Mouse (Mus musculus): Measurements from ENCODE around the gene Garnl3. TPM values are rescaled to one million over a fixed set of nuclear protein-coding genes. Genes with fewer than 3 reads are reported as not detected.

Garnl3 gene
- total RNA-seq (2012; rRNA removed) (0.08 and 0.25 TPM in 2 replicates), total RNA-seq (2014; rRNA removed) (0.49 TPM in 1 of 2 replicates, not detected in the other), polyA plus RNA-seq (2012; ENCODE audit: insufficient read length, low read depth) (0.16 and 0.19 TPM in 2 replicates)

DNA sequence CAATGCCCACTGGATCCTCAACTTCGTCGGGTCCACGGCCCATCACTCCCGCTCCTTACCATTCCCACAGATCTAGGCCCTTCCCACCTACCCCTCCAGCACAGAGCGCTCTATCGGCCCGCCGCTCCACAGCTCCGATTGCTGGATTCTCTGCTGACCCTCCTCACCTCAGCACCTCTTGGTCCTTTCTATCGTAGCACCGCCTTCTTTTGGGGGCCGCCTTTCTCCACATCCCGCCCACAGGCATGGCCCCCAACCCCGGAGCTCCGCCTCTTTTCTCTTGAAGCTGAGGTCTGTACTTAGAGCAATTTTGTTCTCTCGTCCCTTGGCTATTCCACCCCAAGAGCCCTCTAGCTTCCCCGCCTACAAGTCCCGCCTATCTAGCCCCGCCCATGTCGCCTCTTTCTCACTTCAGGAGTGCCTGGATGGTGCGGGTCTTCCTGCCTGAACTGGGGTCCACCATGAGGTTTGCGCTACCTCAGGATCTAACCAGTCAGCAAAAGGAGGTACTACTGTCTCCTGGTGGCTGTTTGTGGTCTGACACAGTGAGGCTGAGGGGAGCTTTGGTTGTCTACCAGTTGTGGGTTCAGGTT, at the start of gene Garnl3:
Gene Garnl3, minus strand, starts transcription at position 155 of the 593 bp plus-strand sequence.
- H3K9me3 ChIP-seq (replicated peaks; ENCODE audit: low read length): no peaks in the 10 kb centered on the region
- in situ Hi-C loops (cut with MboI; ENCODE audit: low pct_ligation_motif_present, low pct_unique_long_range_greater_than_20kb, low sequenced_read_pairs): no loop called here
- H3K4me3 ChIP-seq (replicated peaks in 1 of 3; ENCODE audit: low read depth in 2 of 3, low read length in 2 of 3, poor library complexity in 1 of 3): peak within 1 kb of the TSS; percentile 45 to 71 (median 57)
- H3K4me1 ChIP-seq (ENCODE audit: control insufficient read depth in 1 of 2, insufficient read depth in 2 of 2): peaks cover 3 to 19% of the 10 kb centered on the region in 2 experiments; a peak in 3 of 4 replicates
- H3K36me3 ChIP-seq (replicated peaks in 1 of 2; ENCODE audit: control insufficient read depth in 1 of 2, insufficient read depth in 1 of 2, low read length in 1 of 2): no peaks in the 10 kb centered on the region
- peak within 1 kb of the TSS; percentile 76 for H3K4me2 ChIP-seq (ENCODE audit: insufficient read depth, low read depth, poor library complexity, severe bottlenecking)
- H3K27me3 ChIP-seq (replicated peaks): peaks cover 43% of the 10 kb centered on the region
- no peak within 1 kb of the TSS for H3K27ac ChIP-seq (ENCODE audit: insufficient read depth, low read depth)
- dilution Hi-C loops (cut with MboI; ENCODE audit: extremely low pct_ligation_motif_present, extremely low pct_unique_long_range_greater_than_20kb, low sequenced_read_pairs): no loop called here
- H3K79me2 ChIP-seq (replicated peaks; ENCODE audit: control insufficient read depth, extremely low read depth, insufficient read depth, poor library complexity, severe bottlenecking): no peaks in the 10 kb centered on the region
- TF ChIP-seq MAX (IDR thresholded peaks at IDR 0.05; ENCODE audit: low read length) (no peak), MAFK (IDR thresholded peaks at IDR 0.05; ENCODE audit: insufficient replicate concordance, low read length) (no peak), CTCF (conservative IDR thresholded peaks at IDR 0.05 in 1 of 2, IDR thresholded peaks at IDR 0.05 in 1 of 2; ENCODE audit: low read depth in 2 of 2, low read length in 2 of 2) (peak in 1 of 2 experiments; percentile 55; a peak in 2 of 4 replicates), SMC3 (IDR thresholded peaks at IDR 0.05; ENCODE audit: low read depth, low read length) (peak; percentile 62), BHLHE40 (IDR thresholded peaks at IDR 0.05; ENCODE audit: low read depth, low read length) (no peak), RAD21 (IDR thresholded peaks at IDR 0.05; ENCODE audit: low read depth, low read length) (peak; percentile 36)
- no peak within 1 kb of the TSS for H3K9ac ChIP-seq (ENCODE audit: insufficient read depth, low read depth)
- peak; percentile 55 for DNase-seq (ENCODE audit: extremely low read depth)

DNA sequence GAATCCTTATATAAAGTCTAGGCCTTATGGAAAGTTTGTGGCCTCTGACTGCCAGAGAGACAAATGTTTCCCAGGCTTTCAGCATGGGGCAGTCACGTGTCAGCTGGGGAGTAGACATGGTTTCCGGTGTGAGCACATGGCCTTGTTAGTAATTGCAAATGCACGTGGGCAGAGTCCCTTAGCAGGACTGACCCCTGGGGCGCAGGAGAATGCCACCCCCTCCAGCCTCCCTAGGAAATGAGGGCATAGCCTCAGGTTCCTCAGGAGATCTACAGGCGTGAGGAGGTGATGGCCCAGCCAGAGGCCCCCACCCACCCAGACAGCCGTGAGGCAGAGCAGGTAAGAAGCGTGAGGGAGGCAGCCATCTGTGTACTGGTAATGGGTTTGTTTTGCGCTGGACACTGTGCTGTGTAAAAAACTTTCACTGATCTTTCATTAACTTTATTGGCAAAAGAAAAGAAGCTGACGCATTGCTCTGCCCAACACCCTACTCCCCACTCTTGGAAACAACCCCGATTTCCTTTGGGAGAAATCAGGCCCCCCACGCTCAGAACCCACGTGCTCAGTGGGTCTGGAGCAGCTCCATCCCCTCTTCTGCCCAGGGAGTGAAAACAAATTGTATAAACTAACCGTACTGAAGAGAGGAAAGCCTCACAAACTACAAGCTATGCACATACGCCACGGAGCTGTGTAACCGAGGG, 48.6 kb upstream of the Garnl3 start:
- H3K4me1 ChIP-seq (ENCODE audit: control insufficient read depth in 1 of 2, insufficient read depth in 2 of 2): peaks cover 27 to 41% of the 10 kb centered on the region in 2 experiments
- DNase-seq (ENCODE audit: extremely low read depth): peak; percentile 37
- in situ Hi-C loops (cut with MboI; ENCODE audit: low pct_ligation_motif_present, low pct_unique_long_range_greater_than_20kb, low sequenced_read_pairs) (no loop called here), dilution Hi-C loops (cut with MboI; ENCODE audit: extremely low pct_ligation_motif_present, extremely low pct_unique_long_range_greater_than_20kb, low sequenced_read_pairs) (no loop called here)
- H3K4me2 ChIP-seq (ENCODE audit: insufficient read depth, low read depth, poor library complexity, severe bottlenecking): no peak overlapping the region
- H3K36me3 ChIP-seq (replicated peaks in 1 of 2; ENCODE audit: control insufficient read depth in 1 of 2, insufficient read depth in 1 of 2, low read length in 1 of 2): no peaks in the 10 kb centered on the region
- H3K9ac ChIP-seq (ENCODE audit: insufficient read depth, low read depth): no peak overlapping the region
- H3K9me3 ChIP-seq (replicated peaks; ENCODE audit: low read length): no peaks in the 10 kb centered on the region
- no peak overlapping the region for H3K4me3 ChIP-seq (replicated peaks in 1 of 3; ENCODE audit: low read depth in 2 of 3, low read length in 2 of 3, poor library complexity in 1 of 3)
- no peaks in the 10 kb centered on the region for H3K27me3 ChIP-seq (replicated peaks)
- no peak overlapping the region for H3K27ac ChIP-seq (ENCODE audit: insufficient read depth, low read depth)
- no peaks in the 10 kb centered on the region for H3K79me2 ChIP-seq (replicated peaks; ENCODE audit: control insufficient read depth, extremely low read depth, insufficient read depth, poor library complexity, severe bottlenecking)
- TF ChIP-seq E2F4 (IDR thresholded peaks at IDR 0.05; ENCODE audit: insufficient replicate concordance, low read depth, low read length) (no peak), ZMIZ1 (IDR thresholded peaks at IDR 0.05; ENCODE audit: low read depth, low read length) (no peak), CTCF (conservative IDR thresholded peaks at IDR 0.05 in 1 of 2, IDR thresholded peaks at IDR 0.05 in 1 of 2; ENCODE audit: low read depth in 2 of 2, low read length in 2 of 2) (no peak), JUN (IDR thresholded peaks at IDR 0.05; ENCODE audit: insufficient read depth, low read depth, low read length) (no peak), HCFC1 (IDR thresholded peaks at IDR 0.05; ENCODE audit: low read depth, low read length) (no peak), TBP (conservative IDR thresholded peaks at IDR 0.05; ENCODE audit: low read depth, low read length) (no peak), TCF12 (IDR thresholded peaks at IDR 0.05; ENCODE audit: low read depth, low read length) (no peak; the same call in 1 of the 2 replicates), MXI1 (IDR thresholded peaks at IDR 0.05; ENCODE audit: low read depth, low read length) (peak; percentile 79), NRF1 (IDR thresholded peaks at IDR 0.05; ENCODE audit: low read depth, low read length) (no peak), MEF2A (IDR thresholded peaks at IDR 0.05; ENCODE audit: borderline replicate concordance, low read depth, low read length) (no peak), ELF1 (IDR thresholded peaks at IDR 0.05; ENCODE audit: low read depth, low read length) (no peak), JUND (conservative IDR thresholded peaks at IDR 0.05; ENCODE audit: low read depth, low read length) (no peak), PAX5 (IDR thresholded peaks at IDR 0.05; ENCODE audit: low read length) (no peak), BHLHE40 (IDR thresholded peaks at IDR 0.05; ENCODE audit: low read depth, low read length) (peak; percentile 87), CHD1 (IDR thresholded peaks at IDR 0.05; ENCODE audit: low read depth, low read length) (no peak), USF2 (conservative IDR thresholded peaks at IDR 0.05; ENCODE audit: low read depth, low read length) (peak; percentile 53), POLR2AphosphoS2 (IDR thresholded peaks at IDR 0.05; ENCODE audit: low read depth, low read length) (no peak), ZNF384 (IDR thresholded peaks at IDR 0.05; ENCODE audit: low read depth, low read length) (no peak), ETS1 (conservative IDR thresholded peaks at IDR 0.05; ENCODE audit: low read depth, low read length) (no peak), IRF4 (IDR thresholded peaks at IDR 0.05; ENCODE audit: low read depth, low read length) (no peak), MAFK (IDR thresholded peaks at IDR 0.05; ENCODE audit: insufficient replicate concordance, low read length) (no peak), UBTF (IDR thresholded peaks at IDR 0.05; ENCODE audit: low read depth, low read length) (no peak), SMC3 (IDR thresholded peaks at IDR 0.05; ENCODE audit: low read depth, low read length) (no peak), USF1 (IDR thresholded peaks at IDR 0.05; ENCODE audit: low read depth, low read length) (peak; percentile 69), CHD2 (IDR thresholded peaks at IDR 0.05; ENCODE audit: low read length) (no peak), POLR2A (IDR thresholded peaks at IDR 0.05; ENCODE audit: low read depth, low read length) (no peak), NELFE (IDR thresholded peaks at IDR 0.05; ENCODE audit: low read depth, low read length) (no peak), MYC (IDR thresholded peaks at IDR 0.05; ENCODE audit: low read depth, low read length) (peak; percentile 97)

All from CH12.LX (cell line).